19 mouse cellular contexts compared by ENCODE assay signal in genomic region chr2:32926330-32927075, GRCm38 (mm10). TPM values are rescaled to one million over a fixed set of nuclear protein-coding genes. Genes with fewer than 3 reads are reported as not detected.
DNase-seq lines count a peak whose midpoint lies in the region; ATAC-seq and TF ChIP-seq lines count a peak whose summit lies in the region.
"Had no signal": no experiment of that assay in that cellular context is flagged by ENCODE, and none has a peak within 500 bp of the region (broad histone marks: within the 10 kb centered on the region; RNA-seq: fewer than 3 reads in every experiment).

No protein-coding gene starts in this region.

- peak overlapping the region; percentile 41; the same call in 1 of the 2 replicates for H3K27ac ChIP-seq in hindbrain, postnatal 0 days
- no peak overlapping the region; the same call in 1 of the 2 replicates for H3K27ac ChIP-seq in hindbrain, embryonic 16.5 days (ENCODE audit: low read depth, low read length)
- H3K27ac ChIP-seq in cerebellum, adult 2 months (ENCODE audit: insufficient read depth, low read length), result peak overlapping the region; percentile 18; the same call in 1 of the 2 replicates
- H3K27ac ChIP-seq: embryonic facial prominence, embryonic 10.5 days; left cerebral cortex, adult 2 months; limb, embryonic 10.5 days; macrophage; midbrain, embryonic 12.5 days had no signal

- WGBS in hindbrain, postnatal 0 days, result 86% methylated on average over 12 of the region's 12 CpGs
- WGBS in hindbrain, embryonic 16.5 days, result 90% methylated on average over 12 of the region's 12 CpGs
- 36% methylated on average over 12 of the region's 12 CpGs for WGBS in cerebellum, adult 2 months

- no peaks in the 10 kb centered on the region for H3K4me1 ChIP-seq in hindbrain, postnatal 0 days (ENCODE audit: insufficient read depth, low read length)
- no peaks in the 10 kb centered on the region for H3K4me1 ChIP-seq in hindbrain, embryonic 16.5 days (ENCODE audit: control insufficient read depth, insufficient read depth, low read depth, low read length)
- H3K4me1 ChIP-seq in cerebellum, adult 2 months (ENCODE audit: control insufficient read depth, insufficient read depth, low read length), result peaks cover 14% of the 10 kb centered on the region
- H3K4me1 ChIP-seq: heart, embryonic 12.5 days; midbrain, embryonic 12.5 days had no signal

- TF ChIP-seq POLR2A in cerebellum, adult 2 months (IDR thresholded peaks at IDR 0.05; ENCODE audit: borderline replicate concordance, insufficient read depth, low read length), result no peak

- no peak overlapping the region for H3K4me2 ChIP-seq in hindbrain, postnatal 0 days (ENCODE audit: low read depth, low read length)
- no peak overlapping the region for H3K4me2 ChIP-seq in hindbrain, embryonic 16.5 days (ENCODE audit: low read length)
- H3K4me2 ChIP-seq: heart, embryonic 12.5 days; liver, embryonic 11.5 days; midbrain, embryonic 12.5 days had no signal

- H3K9ac ChIP-seq in hindbrain, postnatal 0 days (replicated peaks; ENCODE audit: low read length), result no peak overlapping the region
- H3K9ac ChIP-seq in hindbrain, embryonic 16.5 days (ENCODE audit: low read depth, low read length), result no peak overlapping the region
- H3K9ac ChIP-seq: heart, embryonic 12.5 days; midbrain, embryonic 12.5 days had no signal

- ATAC-seq in hindbrain, postnatal 0 days, result no peak
- no peak for ATAC-seq in hindbrain, embryonic 16.5 days
- ATAC-seq: forebrain, embryonic 14.5 days had no signal

- no peaks in the 10 kb centered on the region for H3K9me3 ChIP-seq in hindbrain, postnatal 0 days (ENCODE audit: low read length)
- H3K9me3 ChIP-seq in hindbrain, embryonic 16.5 days (ENCODE audit: control insufficient read depth, low read length), result no peaks in the 10 kb centered on the region
- H3K9me3 ChIP-seq: embryonic facial prominence, embryonic 10.5 days; heart, embryonic 12.5 days; limb, embryonic 10.5 days; midbrain, embryonic 12.5 days had no signal

- no peak for DNase-seq in hindbrain, postnatal 0 days (ENCODE audit: low spot score)
- peak; percentile 34 to 50 for DNase-seq in cerebellum, adult 2 months
- DNase-seq in cerebellum, postnatal 36 days, result peak; percentile 26 to 34
- DNase-seq in thymus, postnatal 25 days, result peak; percentile 64
- no peak for DNase-seq in adrenal gland, adult 18-20 months (ENCODE audit: low spot score in 2 of 2)
- no peak for DNase-seq in spleen, adult 12 weeks (ENCODE audit: low spot score)
- DNase-seq: B cell, adult 2 months; kidney, adult 18-20 months; right cerebral cortex, postnatal 25 days had no signal

- H3K4me3 ChIP-seq in hindbrain, postnatal 0 days (ENCODE audit: low read length), result no peak overlapping the region
- no peak overlapping the region for H3K4me3 ChIP-seq in hindbrain, embryonic 16.5 days (ENCODE audit: low read length)
- no peak overlapping the region for H3K4me3 ChIP-seq in cerebellum, adult 2 months (replicated peaks; ENCODE audit: insufficient read depth, low read depth, low read length)
- H3K4me3 ChIP-seq: embryonic facial prominence, embryonic 10.5 days; erythroblast, embryonic 14.5 days; heart, embryonic 12.5 days; left cerebral cortex, adult 2 months; limb, embryonic 10.5 days; midbrain, embryonic 12.5 days had no signal

- no peak for TF ChIP-seq CTCF in hindbrain, postnatal 0 days (IDR thresholded peaks at IDR 0.05; ENCODE audit: low read depth)
- no peak for TF ChIP-seq CTCF in cerebellum, adult 2 months (IDR thresholded peaks at IDR 0.05; ENCODE audit: borderline replicate concordance, insufficient read depth, low read depth, low read length)

- peaks cover 37% of the 10 kb centered on the region for H3K36me3 ChIP-seq in hindbrain, postnatal 0 days (ENCODE audit: insufficient read depth, low read length)
- H3K36me3 ChIP-seq in hindbrain, embryonic 16.5 days (ENCODE audit: control insufficient read depth, insufficient read depth, low read length), result peaks cover 29% of the 10 kb centered on the region

- H3K27me3 ChIP-seq in hindbrain, postnatal 0 days (ENCODE audit: insufficient read depth, low read length), result no peaks in the 10 kb centered on the region
- no peaks in the 10 kb centered on the region for H3K27me3 ChIP-seq in hindbrain, embryonic 16.5 days (replicated peaks; ENCODE audit: control insufficient read depth, insufficient read depth, low read length)
- H3K27me3 ChIP-seq in cerebellum, adult 2 months (ENCODE audit: control insufficient read depth, insufficient read depth, low read length), result no peaks in the 10 kb centered on the region
- H3K27me3 ChIP-seq: heart, embryonic 12.5 days; midbrain, embryonic 12.5 days had no signal

RNA-seq across cellular contexts. Expression of gene Rpl12, which starts 34.9 kb away (rescaled TPM):
- total RNA-seq in hindbrain, postnatal 0 days (2014; rRNA removed), result 154 and 168 TPM in 2 replicates
- 92.2 and 101 TPM in 2 replicates for polyA plus RNA-seq in hindbrain, postnatal 0 days (2015; fragmentation: Nextera tagmentation; extraction: Ambion mirVana)
- 78.7 and 85.4 TPM in 2 replicates for polyA plus RNA-seq in hindbrain, embryonic 16.5 days (2015; fragmentation: Nextera tagmentation; extraction: Ambion mirVana)
- 257 and 289 TPM in 2 replicates for polyA plus RNA-seq in cerebellum, adult 2 months (2012; rRNA removed)
- 100 to 1,000 TPM; 162 to 167 TPM for total RNA-seq in adrenal gland, adult 18-20 months (2021)

RNA-seq across cellular contexts. Expression of gene Lrsam1, which starts 34.9 kb away (rescaled TPM):
- total RNA-seq in hindbrain, postnatal 0 days (2014; rRNA removed), result 37.9 and 50.0 TPM in 2 replicates
- polyA plus RNA-seq in hindbrain, postnatal 0 days (2015; fragmentation: Nextera tagmentation; extraction: Ambion mirVana), result 19.5 and 22.1 TPM in 2 replicates
- polyA plus RNA-seq in hindbrain, embryonic 16.5 days (2015; fragmentation: Nextera tagmentation; extraction: Ambion mirVana), result 24.5 and 28.3 TPM in 2 replicates
- 32.8 and 36.7 TPM in 2 replicates for polyA plus RNA-seq in cerebellum, adult 2 months (2012; rRNA removed)
- 10 to 100 TPM; 16.6 to 23.4 TPM for total RNA-seq in adrenal gland, adult 18-20 months (2021)

RNA-seq across cellular contexts. Expression of gene Fam129b, which starts 50.6 kb away (rescaled TPM):
- total RNA-seq in hindbrain, postnatal 0 days (2014; rRNA removed), result 49.8 and 52.7 TPM in 2 replicates
- 20.8 and 23.5 TPM in 2 replicates for polyA plus RNA-seq in hindbrain, postnatal 0 days (2015; fragmentation: Nextera tagmentation; extraction: Ambion mirVana)
- 31.7 and 37.0 TPM in 2 replicates for polyA plus RNA-seq in hindbrain, embryonic 16.5 days (2015; fragmentation: Nextera tagmentation; extraction: Ambion mirVana)
- 23.9 and 24.5 TPM in 2 replicates for polyA plus RNA-seq in cerebellum, adult 2 months (2012; rRNA removed)
- total RNA-seq in adrenal gland, adult 18-20 months (2021), result 10 to 100 TPM; 19.1 to 32.7 TPM

RNA-seq across cellular contexts. Expression of gene Slc2a8, which starts 55.4 kb away (rescaled TPM):
- 38.2 and 41.2 TPM in 2 replicates for total RNA-seq in hindbrain, postnatal 0 days (2014; rRNA removed)
- 32.6 and 33.4 TPM in 2 replicates for polyA plus RNA-seq in hindbrain, postnatal 0 days (2015; fragmentation: Nextera tagmentation; extraction: Ambion mirVana)
- 23.2 and 26.0 TPM in 2 replicates for polyA plus RNA-seq in hindbrain, embryonic 16.5 days (2015; fragmentation: Nextera tagmentation; extraction: Ambion mirVana)
- polyA plus RNA-seq in cerebellum, adult 2 months (2012; rRNA removed), result 51.3 and 55.0 TPM in 2 replicates
- total RNA-seq in adrenal gland, adult 18-20 months (2021), result 10 to 100 TPM; 15.7 to 17.2 TPM

Comparison
In these comparisons a context has a peak if more than half of its experiments do, and no peak if none do; other contexts are left out.
1. DNase-seq: peak in cerebellum, adult 2 months (2 of 2), cerebellum, postnatal 36 days (2 of 2) and thymus, postnatal 25 days (single experiment); none in hindbrain, postnatal 0 days (single experiment), adrenal gland, adult 18-20 months (0 of 2) and spleen, adult 12 weeks (single experiment).